Mouse (Mus musculus): Measurements from ENCODE around the gene Slc22a3. TPM values are rescaled to one million over a fixed set of nuclear protein-coding genes. Genes with fewer than 3 reads are reported as not detected.

The Slc22a3 gene
- 0.65 and 0.66 TPM in 2 replicates for polyA plus RNA-seq (2015; fragmentation: Nextera tagmentation; extraction: Ambion mirVana)

DNA sequence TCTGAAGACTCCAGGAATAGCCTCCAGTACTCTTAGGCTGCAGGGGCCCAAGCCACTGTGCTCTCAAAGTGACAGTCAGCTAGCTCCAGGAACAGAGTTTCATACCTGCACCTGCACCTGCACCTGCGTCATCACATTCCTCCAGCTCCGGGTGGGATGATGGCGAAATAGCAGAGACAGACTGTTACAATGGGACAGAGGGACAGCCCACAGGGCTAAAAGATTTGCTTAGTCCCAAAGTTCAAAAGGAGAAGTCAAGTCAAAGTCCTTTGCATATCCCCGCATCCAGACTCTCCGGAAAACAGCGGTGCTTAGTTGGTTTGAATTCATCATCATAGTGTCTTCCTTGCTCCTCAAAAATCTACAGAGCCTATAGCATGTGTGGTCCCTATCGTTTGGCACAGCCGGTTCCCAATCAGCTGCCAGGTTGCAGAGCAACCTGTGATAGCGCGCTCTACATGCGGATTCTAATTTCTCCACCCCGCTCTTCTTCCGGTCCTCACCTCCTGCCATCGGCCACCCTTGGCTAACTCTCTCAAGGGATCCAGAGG, at the start of gene Slc22a3:
Slc22a3 (minus strand) TSS at position 51 of the 551 bp plus-strand sequence.
- ATAC-seq (ENCODE audit: low FRiP score, low read depth) = no peak
- peak within 1 kb of the TSS; percentile 50; the same call in 1 of the 2 replicates for H3K9ac ChIP-seq

DNA sequence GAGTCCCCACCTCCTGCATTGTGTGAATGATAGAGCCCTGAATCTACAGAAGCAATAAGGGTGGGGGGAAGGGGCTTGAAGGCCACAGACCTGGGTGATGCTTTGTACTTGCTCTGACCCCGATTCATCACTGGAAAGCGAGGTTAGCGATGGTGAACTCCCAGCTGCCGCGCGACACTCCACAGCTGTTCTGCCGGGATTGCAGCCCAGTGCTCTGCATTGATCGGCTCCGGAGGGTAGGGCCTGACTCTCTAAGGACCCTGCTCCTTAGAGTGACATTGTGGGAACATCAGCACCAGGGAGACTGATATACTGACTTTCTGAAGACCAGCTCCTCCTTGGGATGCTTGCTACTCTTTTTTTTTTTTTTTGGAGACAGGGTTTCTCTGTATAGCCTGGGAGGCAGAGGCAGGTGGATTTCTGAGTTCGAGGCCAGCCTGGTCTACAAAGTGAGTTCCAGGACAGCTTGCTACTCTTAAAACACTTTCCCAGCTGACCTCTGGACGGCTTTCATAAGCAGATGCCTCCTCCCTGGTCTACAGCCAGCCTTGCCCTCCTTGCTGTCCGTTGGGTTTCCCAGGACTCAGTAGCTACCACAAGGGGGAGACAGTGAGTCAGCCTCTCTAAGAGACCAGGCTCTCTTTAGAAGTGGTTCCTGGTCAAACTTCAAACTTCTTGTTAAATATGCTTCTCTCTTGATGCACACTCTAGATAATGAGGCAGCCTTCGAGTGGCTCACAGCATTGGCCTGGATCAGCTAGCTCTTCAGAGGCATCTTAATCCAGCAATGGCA, 27.0 kb upstream of the Slc22a3 start:
- no peak overlapping the region for H3K4me2 ChIP-seq (replicated peaks)
- H3K9ac ChIP-seq = no peak overlapping the region
- ATAC-seq (ENCODE audit: low FRiP score, low read depth) = no peak
- no peaks in the 10 kb centered on the region for H3K36me3 ChIP-seq
- WGBS = 53% methylated on average over 13 of the region's 13 CpGs
- no peak overlapping the region for H3K4me3 ChIP-seq
- no peaks in the 10 kb centered on the region for H3K4me1 ChIP-seq
- H3K27ac ChIP-seq = no peak overlapping the region
- no peaks in the 10 kb centered on the region for H3K27me3 ChIP-seq
- H3K9me3 ChIP-seq = no peaks in the 10 kb centered on the region

More for the DNA sequence above, at the start of gene Slc22a3:
- Histone ChIP-seq H3K27ac (no peak within 1 kb of the TSS), H3K36me3 (no peaks in the 10 kb centered on the region), H3K4me1 (peaks cover 9% of the 10 kb centered on the region), H3K4me2 (replicated peaks) (peak within 1 kb of the TSS; percentile 75), H3K27me3 (peaks cover 73% of the 10 kb centered on the region), H3K9me3 (no peaks in the 10 kb centered on the region), H3K4me3 (peak within 1 kb of the TSS; percentile 46)
- WGBS = 14% methylated on average over 14 of the region's 14 CpGs

DNA sequence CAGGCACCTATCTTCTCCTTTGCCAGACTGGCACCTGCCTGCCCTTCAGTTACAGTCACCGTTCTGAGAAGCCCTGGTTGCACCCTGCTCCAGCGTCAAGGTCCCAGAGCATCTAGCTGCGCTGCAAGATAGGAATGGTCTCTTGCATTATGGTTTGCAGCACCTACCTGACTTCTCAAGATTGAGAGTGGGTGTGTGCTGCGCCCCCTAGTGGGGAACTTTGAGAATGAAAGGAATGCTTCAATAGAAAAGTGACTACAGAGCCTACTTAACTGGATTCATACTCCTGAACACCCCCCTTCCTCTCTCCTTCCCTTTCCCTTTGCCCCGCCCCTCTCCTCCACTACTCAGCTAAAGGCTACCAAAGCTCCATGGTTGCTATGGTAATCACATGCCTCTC, 24.6 kb upstream of the Slc22a3 start:
- no peak overlapping the region for H3K27ac ChIP-seq
- H3K9me3 ChIP-seq = no peaks in the 10 kb centered on the region
- H3K36me3 ChIP-seq = no peaks in the 10 kb centered on the region
- 35% methylated on average over 5 of the region's 5 CpGs for WGBS
- no peak overlapping the region for H3K9ac ChIP-seq
- H3K4me1 ChIP-seq = no peaks in the 10 kb centered on the region
- H3K4me2 ChIP-seq (replicated peaks) = no peak overlapping the region
- no peak overlapping the region for H3K4me3 ChIP-seq
- no peaks in the 10 kb centered on the region for H3K27me3 ChIP-seq
- no peak for ATAC-seq (ENCODE audit: low FRiP score, low read depth)

DNA sequence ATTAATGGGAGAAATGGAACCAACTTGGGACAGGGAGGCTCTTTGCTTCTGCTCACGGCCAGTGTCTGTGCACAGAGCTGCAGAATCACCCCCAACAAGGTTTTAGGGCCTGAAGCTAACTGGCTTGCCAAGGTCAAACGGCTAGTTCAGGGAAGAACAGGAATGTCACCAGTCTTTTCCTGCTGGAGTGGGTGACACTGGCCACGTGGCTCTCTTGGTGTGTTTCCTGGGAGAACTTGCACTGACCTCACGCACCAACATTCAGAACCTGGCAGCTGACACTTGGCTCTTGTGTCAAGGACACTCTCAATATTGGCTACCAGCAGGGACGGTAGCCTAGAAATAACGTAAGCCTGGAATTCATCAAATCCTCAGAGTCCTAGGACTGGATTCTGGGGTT, 22.6 kb upstream of the Slc22a3 start:
- Histone ChIP-seq H3K4me2 (replicated peaks) (no peak overlapping the region), H3K27me3 (no peaks in the 10 kb centered on the region), H3K4me3 (no peak overlapping the region), H3K27ac (no peak overlapping the region), H3K4me1 (no peaks in the 10 kb centered on the region), H3K9ac (no peak overlapping the region; the same call in 1 of the 2 replicates), H3K9me3 (no peaks in the 10 kb centered on the region), H3K36me3 (no peaks in the 10 kb centered on the region)
- no peak for ATAC-seq (ENCODE audit: low FRiP score, low read depth)
- 33% methylated on average over 6 of the region's 6 CpGs for WGBS

DNA sequence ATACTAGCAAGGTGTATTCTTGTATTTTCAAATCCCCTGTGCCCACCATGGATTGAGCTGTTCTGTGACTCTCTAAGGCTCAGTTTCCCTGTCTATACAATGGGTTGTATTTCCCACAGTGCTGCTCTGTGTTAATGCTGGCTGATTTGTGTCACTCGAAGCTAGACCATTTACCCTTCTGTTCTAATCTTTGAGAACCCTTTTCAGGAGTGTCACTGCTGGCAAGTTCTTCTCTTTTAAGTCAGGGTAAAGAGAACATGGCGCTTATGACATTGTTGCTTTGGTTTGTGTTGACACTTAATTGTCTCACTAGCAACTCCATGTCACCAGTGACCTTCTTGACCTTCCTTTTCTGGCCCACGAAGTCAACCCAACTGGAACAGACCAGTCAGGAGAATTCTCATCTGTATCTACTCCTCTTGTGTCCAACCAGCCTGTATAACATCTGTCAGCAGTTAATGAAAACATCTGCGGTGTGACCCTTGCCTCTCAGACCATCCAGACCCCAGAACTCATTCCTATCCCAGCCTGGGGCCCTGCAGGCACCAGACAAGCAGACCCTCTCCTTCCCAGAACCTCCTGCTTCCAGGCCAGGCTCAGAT, 22.0 kb upstream of the Slc22a3 start:
- 40% methylated on average over 4 of the region's 4 CpGs for WGBS
- H3K4me2 ChIP-seq (replicated peaks) = no peak overlapping the region
- no peaks in the 10 kb centered on the region for H3K4me1 ChIP-seq
- no peaks in the 10 kb centered on the region for H3K27me3 ChIP-seq
- no peak overlapping the region for H3K27ac ChIP-seq
- no peaks in the 10 kb centered on the region for H3K9me3 ChIP-seq
- no peak overlapping the region for H3K9ac ChIP-seq
- no peak overlapping the region for H3K4me3 ChIP-seq
- no peak for ATAC-seq (ENCODE audit: low FRiP score, low read depth)
- no peaks in the 10 kb centered on the region for H3K36me3 ChIP-seq

DNA sequence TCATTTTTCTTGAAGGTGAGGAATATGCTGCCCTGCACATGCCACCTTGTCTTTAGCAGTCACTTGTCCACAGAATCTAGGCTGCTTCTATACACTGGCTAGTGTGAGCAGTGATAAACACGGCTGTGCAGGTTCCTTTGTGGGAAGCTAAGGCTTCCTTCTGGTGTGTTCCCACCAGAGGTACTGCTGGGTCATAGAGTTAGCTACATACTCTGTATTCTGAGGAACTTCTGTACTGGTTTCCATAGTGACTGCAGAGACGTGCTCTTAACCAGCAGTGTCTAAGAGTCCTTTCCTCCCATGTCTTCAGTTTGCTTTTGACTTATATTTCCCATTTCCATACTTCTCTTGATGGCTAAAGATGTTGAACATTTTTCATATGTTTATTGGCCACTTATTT, 11.6 kb upstream of the Slc22a3 start:
- WGBS = 76% methylated on average over 2 of the region's 2 CpGs
- H3K9ac ChIP-seq = no peak overlapping the region
- H3K9me3 ChIP-seq = no peaks in the 10 kb centered on the region; the same call in none of the 2 replicates
- no peaks in the 10 kb centered on the region for H3K4me1 ChIP-seq
- no peak overlapping the region for H3K27ac ChIP-seq
- no peaks in the 10 kb centered on the region for H3K36me3 ChIP-seq
- H3K4me2 ChIP-seq (replicated peaks) = no peak overlapping the region
- no peak for ATAC-seq (ENCODE audit: low FRiP score, low read depth)
- no peaks in the 10 kb centered on the region for H3K27me3 ChIP-seq
- no peak overlapping the region for H3K4me3 ChIP-seq

DNA sequence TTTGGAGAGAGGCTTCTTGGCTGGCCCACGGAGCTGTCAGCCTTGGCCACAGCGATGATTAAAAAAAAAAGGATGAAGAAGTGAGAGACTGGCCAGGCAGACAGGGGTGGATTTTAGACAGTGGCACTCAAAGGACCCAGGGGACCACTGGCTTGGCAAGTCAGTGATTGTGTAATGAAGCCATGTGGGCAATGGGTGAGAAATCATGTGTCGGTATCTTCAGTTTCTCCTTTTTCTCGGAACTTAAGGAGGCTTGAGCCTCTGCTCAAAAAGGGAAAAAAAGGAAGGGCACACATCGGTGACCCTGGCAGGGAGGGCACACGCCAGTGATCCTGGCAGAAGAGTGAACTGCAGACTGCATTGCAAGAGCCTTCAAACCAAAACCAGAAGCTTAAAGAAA, 10.7 kb upstream of the Slc22a3 start:
- H3K4me2 ChIP-seq (replicated peaks) = no peak overlapping the region
- H3K27ac ChIP-seq = no peak overlapping the region
- ATAC-seq (ENCODE audit: low FRiP score, low read depth) = no peak
- H3K9me3 ChIP-seq = no peaks in the 10 kb centered on the region; the same call in none of the 2 replicates
- H3K36me3 ChIP-seq = no peaks in the 10 kb centered on the region
- 86% methylated on average over 6 of the region's 6 CpGs for WGBS
- no peaks in the 10 kb centered on the region for H3K27me3 ChIP-seq
- H3K9ac ChIP-seq = no peak overlapping the region
- H3K4me3 ChIP-seq = no peak overlapping the region
- H3K4me1 ChIP-seq = no peaks in the 10 kb centered on the region

DNA sequence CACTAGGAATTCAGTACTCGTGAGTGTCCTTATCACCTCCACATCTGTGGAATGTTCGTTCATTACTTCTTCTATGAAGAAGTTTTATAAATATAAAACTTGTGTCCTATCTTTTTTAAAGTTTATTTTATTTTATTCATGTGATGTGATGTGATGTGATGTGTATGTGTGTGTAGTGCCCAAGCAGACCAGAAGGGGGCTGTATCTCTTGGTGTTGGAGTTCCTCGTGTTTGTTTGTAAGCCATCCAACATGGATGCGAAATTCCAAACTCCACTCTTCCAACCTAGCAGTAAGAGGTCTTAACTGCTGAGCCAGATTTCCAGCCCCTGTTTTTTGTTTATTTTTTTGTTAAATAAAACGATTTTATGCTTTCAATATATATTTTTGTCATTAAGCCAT, 6.5 kb upstream of the Slc22a3 start:
- Histone ChIP-seq H3K9me3 (no peaks in the 10 kb centered on the region), H3K9ac (no peak overlapping the region), H3K4me2 (replicated peaks) (no peak overlapping the region), H3K36me3 (no peaks in the 10 kb centered on the region), H3K27ac (no peak overlapping the region), H3K4me3 (no peak overlapping the region), H3K27me3 (peaks cover 16% of the 10 kb centered on the region), H3K4me1 (no peaks in the 10 kb centered on the region)
- WGBS = 77% methylated on average over 5 of the region's 5 CpGs
- no peak for ATAC-seq (ENCODE audit: low FRiP score, low read depth)

DNA sequence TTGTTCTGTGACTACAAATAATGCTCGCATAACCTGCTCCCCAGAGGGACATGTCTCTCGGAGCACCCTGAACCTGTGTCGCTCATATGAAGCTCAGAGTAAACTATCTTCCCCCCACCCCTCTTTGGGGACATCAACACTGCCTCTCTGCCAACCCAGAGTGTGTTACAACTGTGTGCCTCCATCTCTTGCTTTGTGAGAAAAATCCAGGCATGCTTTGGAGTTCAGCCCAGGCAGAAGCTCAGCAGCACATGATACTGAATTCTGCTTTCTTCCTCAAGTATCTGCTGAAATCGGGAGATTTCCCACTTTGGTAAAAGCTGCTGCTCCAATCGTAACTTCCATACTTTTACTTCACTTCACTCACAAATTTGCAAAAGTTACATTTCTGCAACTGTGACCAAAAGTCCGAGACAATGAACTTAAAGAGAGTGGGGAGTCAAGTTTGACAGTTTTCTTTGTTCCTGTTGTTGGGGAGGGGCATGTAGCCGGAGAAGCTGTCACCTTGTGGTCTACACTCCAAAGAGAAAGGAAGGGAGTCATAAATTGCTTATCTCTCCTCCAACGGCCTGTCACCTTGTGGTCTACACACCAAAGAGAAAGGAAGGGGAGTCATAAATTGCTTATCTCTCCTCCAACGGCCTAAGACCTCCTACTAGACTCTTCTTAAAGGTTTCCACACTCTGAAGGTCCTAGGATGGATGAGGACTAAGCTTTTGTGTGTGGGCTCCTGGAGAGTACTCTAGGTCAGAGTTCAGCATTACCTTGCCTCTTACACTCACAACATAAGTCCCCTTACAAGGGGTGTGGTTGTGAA, 5.8 kb upstream of the Slc22a3 start:
- Histone ChIP-seq H3K36me3 (no peaks in the 10 kb centered on the region), H3K27me3 (peaks cover 22% of the 10 kb centered on the region), H3K27ac (no peak overlapping the region), H3K9me3 (no peaks in the 10 kb centered on the region), H3K4me2 (replicated peaks) (no peak overlapping the region), H3K4me3 (no peak overlapping the region), H3K4me1 (no peaks in the 10 kb centered on the region), H3K9ac (no peak overlapping the region)
- no peak for ATAC-seq (ENCODE audit: low FRiP score, low read depth)
- 60% methylated on average over 9 of the region's 9 CpGs for WGBS

DNA sequence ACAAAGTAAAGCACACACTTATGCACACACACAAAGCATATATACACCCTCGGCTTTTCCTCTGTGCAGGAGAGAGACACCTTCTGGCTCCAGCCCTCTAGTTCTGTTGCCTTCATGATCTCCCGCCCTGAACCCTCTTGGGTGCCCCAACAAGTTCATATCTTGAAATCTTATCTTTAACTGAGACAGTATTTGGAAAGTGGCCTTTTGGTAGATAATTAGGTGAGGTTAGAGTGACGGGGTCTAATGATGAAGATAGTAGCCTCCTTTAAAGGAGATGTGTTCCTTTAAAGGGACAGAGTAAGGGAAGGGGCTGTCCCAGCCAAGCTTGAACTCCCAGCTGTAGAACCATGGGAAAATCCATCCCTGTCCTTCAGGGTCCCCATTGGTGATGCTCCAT, 3.7 kb upstream of the Slc22a3 start:
- Histone ChIP-seq H3K4me1 (peaks cover 9% of the 10 kb centered on the region), H3K9ac (no peak overlapping the region), H3K36me3 (no peaks in the 10 kb centered on the region), H3K27me3 (peaks cover 44% of the 10 kb centered on the region), H3K9me3 (no peaks in the 10 kb centered on the region), H3K4me2 (replicated peaks) (no peak overlapping the region), H3K27ac (no peak overlapping the region), H3K4me3 (no peak overlapping the region)
- ATAC-seq (ENCODE audit: low FRiP score, low read depth) = no peak
- WGBS = 87% methylated on average over 3 of the region's 3 CpGs

DNA sequence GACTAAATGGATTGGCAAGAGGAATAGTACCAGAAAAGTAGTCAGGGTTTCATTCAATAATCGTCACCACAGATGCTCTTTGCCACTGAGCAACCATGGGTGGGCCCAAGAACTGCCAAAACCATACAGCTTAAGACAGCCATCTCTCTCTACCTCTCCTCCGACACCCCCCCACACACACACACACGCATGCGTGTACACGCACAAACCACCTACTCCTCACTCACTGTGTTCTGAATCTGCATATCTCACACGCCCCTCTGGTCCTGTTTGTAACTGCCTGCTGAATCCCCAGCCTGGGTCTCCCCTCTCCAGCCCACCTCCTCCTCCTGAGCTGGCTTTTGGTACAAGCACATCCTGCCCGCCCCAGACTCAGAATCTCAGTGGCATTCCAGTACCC, 872 bp upstream of the Slc22a3 start:
- Histone ChIP-seq H3K4me3 (no peak overlapping the region), H3K4me2 (replicated peaks) (no peak overlapping the region), H3K27ac (no peak overlapping the region), H3K27me3 (peaks cover 71% of the 10 kb centered on the region), H3K4me1 (peaks cover 9% of the 10 kb centered on the region), H3K36me3 (no peaks in the 10 kb centered on the region), H3K9ac (no peak overlapping the region), H3K9me3 (no peaks in the 10 kb centered on the region)
- no peak for ATAC-seq (ENCODE audit: low FRiP score, low read depth)
- 34% methylated on average over 7 of the region's 7 CpGs for WGBS
